Mouse (Mus musculus) hindbrain, embryonic 10.5 days (tissue): ENCODE results near the gene Ccdc77. TPM values are rescaled to one million over a fixed set of nuclear protein-coding genes. Genes with fewer than 3 reads are reported as not detected.

Experiments used
- DNase-seq: peaks from one replicate; pipeline ENCODE4 v3.0.0-alpha.2; 2017; ENCODE audit warnings: low spot score
- H3K27ac ChIP-seq: fragments of 300-500 bp; sonication (generic); 2 replicates; pipeline ENCODE4 v1.5.1; 2016; ENCODE audit warnings: mild to moderate bottlenecking, moderate library complexity
- H3K27me3 ChIP-seq: fragments of 300-500 bp; sonication (generic); 2 replicates; pipeline ENCODE4 v1.6.1; 2016; ENCODE audit warnings: mild to moderate bottlenecking; ENCODE audit not compliant: poor library complexity, insufficient read depth, severe bottlenecking
- H3K36me3 ChIP-seq: fragments of 300-500 bp; sonication (generic); 2 replicates; pipeline ENCODE4 v1.6.1; 2016; ENCODE audit warnings: mild to moderate bottlenecking, moderate library complexity
- H3K4me1 ChIP-seq: fragments of 300-500 bp; sonication (generic); replicated peaks from 2 replicates; pipeline ENCODE4 v1.6.1; 2016; ENCODE audit warnings: mild to moderate bottlenecking
- H3K4me3 ChIP-seq: fragments of 300-500 bp; sonication (generic); 2 replicates; pipeline ENCODE4 v1.5.1; 2016; ENCODE audit warnings: mild to moderate bottlenecking, moderate library complexity
- H3K9me3 ChIP-seq: fragments of 300-500 bp; sonication (generic); 2 replicates; pipeline ENCODE4 v1.6.1; 2016; ENCODE audit warnings: mild to moderate bottlenecking, moderate library complexity
- WGBS: fragments of 180-500 bp; shearing (Covaris S2); methylation state at CpG from one replicate; pipeline ENCODE4 v1.1.7; 2016; 5-methylcytosine and 5-hydroxymethylcytosine counted together
- polyA plus RNA-seq: library from polyadenylated mRNA; unstranded; fragments of >200 nt; fragmentation: Nextera tagmentation; extraction: Ambion mirVana; gene quantifications from 2 replicates; pipeline ENCODE4 v1.2.1, GENCODE M21; 2016

Gene Ccdc77
- polyA plus RNA-seq: 21.0 and 27.4 TPM in 2 replicates

DNA sequence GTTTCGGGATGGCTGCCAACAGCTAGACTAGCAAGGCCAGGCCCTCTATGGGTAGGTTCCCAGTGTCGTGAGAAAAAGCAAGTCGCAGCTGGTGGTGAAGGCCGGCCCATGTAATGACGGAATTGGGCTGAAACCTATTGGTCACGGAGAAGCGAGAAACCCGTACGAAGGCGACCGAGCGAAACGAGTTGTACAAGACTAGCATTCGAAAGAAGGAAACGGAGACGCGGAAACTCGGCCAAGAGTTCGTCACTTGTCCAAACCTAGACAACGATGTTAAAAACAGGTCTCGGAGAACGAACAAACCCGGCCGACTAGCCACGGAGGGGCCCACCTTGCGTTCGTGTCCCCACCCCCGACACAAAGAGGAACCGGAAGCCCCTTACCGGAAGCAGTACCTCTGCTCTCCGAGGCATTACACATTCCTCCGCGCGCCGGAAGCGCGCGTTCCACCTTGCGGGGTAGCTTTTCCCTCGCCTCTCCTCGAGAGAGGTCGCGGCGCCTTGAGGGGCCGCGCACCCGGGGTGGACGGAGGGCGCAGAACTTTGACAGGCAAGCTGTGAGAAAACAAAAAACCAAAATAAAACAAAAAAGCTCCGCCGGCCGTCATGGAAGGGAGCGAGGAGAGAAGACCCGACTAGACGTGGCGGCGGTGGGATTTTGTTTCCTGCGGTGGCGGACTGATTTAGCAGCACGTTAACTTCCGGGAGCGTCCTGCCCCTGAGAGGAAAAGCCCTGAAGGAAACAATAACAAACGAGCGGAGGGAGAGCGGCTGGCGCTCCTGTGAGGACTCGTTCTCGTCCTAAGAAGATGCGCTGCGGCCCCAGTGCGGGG is at the start of gene Ccdc77, which contains the start of gene Kdm5a:
TSS of gene Ccdc77 (minus strand) at position 687 of the 835 bp plus-strand sequence.
TSS of gene Kdm5a (plus strand) at position 437 of the 835 bp plus-strand sequence.
- H3K4me3 ChIP-seq: peak within 1 kb of the TSS; percentile 68
- H3K36me3 ChIP-seq: peaks cover 26% of the 10 kb centered on the region
- peak; percentile 96 for DNase-seq
- H3K9me3 ChIP-seq: no peaks in the 10 kb centered on the region
- H3K4me1 ChIP-seq: peaks cover 22% of the 10 kb centered on the region
- WGBS: under 1% methylated on average over 71 of the region's 71 CpGs
- no peaks in the 10 kb centered on the region for H3K27me3 ChIP-seq
- peak within 1 kb of the TSS; percentile 96 for H3K27ac ChIP-seq

DNA sequence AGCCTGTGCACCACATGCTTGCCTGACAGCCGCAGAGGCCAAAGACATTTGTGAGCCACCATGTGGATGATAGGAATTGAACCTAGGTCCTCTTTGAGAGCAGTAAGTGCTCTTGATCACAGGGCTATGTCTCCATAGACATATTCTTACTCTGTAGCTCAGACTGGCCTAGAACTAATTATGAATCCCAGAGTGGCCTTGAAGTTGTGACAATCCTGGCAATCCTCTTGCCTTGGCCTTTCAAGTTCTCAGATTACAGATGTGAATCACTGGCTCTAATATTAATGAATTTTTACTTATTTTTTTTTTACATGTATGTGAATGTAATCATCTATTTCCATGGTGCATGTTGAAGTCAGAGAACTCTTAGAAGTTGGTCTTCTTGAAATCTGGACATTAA is 39.8 kb upstream of the Ccdc77 start:
- WGBS: 91% methylated on average over 1 of the region's 1 CpGs
- peaks cover 99% of the 10 kb centered on the region for H3K36me3 ChIP-seq

DNA sequence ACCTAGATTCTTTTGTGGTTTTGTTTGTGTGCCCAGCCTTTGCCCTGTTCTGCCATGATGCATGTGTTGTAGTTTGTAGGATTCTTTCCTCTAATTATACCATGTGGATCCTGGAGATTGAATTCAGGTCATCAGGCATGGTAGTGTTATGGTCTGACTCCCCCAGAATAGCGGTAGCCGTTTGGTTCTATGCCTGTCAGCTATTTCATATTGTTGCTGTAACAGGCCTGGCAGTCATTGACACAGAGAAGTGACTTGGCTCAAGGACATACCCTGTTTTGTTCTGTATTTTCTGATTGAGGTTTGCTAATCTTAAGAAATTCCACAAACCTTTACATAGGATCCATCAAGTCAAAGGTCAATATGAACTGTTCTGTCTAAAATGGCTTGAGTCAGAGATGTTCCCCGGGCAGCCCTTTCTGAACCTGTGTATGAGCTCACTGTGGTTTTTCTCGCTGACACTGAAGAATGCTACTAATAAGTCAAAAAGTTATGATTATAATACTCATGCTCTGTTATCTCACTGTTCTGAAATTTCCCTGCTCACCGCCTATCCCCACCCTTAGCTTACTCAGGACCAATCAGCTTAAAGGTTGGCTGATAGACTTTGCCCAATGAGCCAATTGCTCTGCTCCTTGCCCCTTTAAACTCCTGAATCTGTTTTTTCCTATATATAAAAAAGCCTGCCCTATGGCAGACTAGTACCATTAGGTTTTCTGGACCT is 31.6 kb upstream of the Ccdc77 start:
- H3K36me3 ChIP-seq: peaks cover 98% of the 10 kb centered on the region
- WGBS: 97% methylated on average over 5 of the region's 5 CpGs
- H3K27me3 ChIP-seq: no peaks in the 10 kb centered on the region
- no peaks in the 10 kb centered on the region for H3K4me1 ChIP-seq
- no peak for DNase-seq
- no peak overlapping the region for H3K27ac ChIP-seq
- no peak overlapping the region for H3K4me3 ChIP-seq
- no peaks in the 10 kb centered on the region for H3K9me3 ChIP-seq

More for the DNA sequence above, 39.8 kb upstream of the Ccdc77 start:
- no peaks in the 10 kb centered on the region for H3K4me1 ChIP-seq
- no peaks in the 10 kb centered on the region for H3K27me3 ChIP-seq
- no peak overlapping the region for H3K27ac ChIP-seq
- no peak for DNase-seq
- H3K4me3 ChIP-seq: no peak overlapping the region
- no peaks in the 10 kb centered on the region for H3K9me3 ChIP-seq

GRCm38 (mm10) chr6:120392811-120393210 is 28.6 kb upstream of the Ccdc77 start:
- Histone ChIP-seq H3K36me3 (peaks cover 99% of the 10 kb centered on the region), H3K27ac (no peak overlapping the region), H3K4me3 (no peak overlapping the region), H3K9me3 (no peaks in the 10 kb centered on the region), H3K27me3 (no peaks in the 10 kb centered on the region), H3K4me1 (no peaks in the 10 kb centered on the region)
- no peak for DNase-seq
- 95% methylated on average over 2 of the region's 2 CpGs for WGBS

GRCm38 (mm10) chr6:120390054-120390453 is 25.9 kb upstream of the Ccdc77 start:
- WGBS: 94% methylated on average over 3 of the region's 3 CpGs

GRCm38 (mm10) chr6:120376736-120377135 is 12.6 kb upstream of the Ccdc77 start:
- 98% methylated on average over 2 of the region's 2 CpGs for WGBS
- Histone ChIP-seq H3K9me3 (no peaks in the 10 kb centered on the region), H3K4me3 (no peak overlapping the region), H3K36me3 (peaks cover 100% of the 10 kb centered on the region), H3K27me3 (no peaks in the 10 kb centered on the region), H3K4me1 (no peaks in the 10 kb centered on the region), H3K27ac (no peak overlapping the region)
- no peak for DNase-seq

More at GRCm38 (mm10) chr6:120390054-120390453, 25.9 kb upstream of the Ccdc77 start:
- Histone ChIP-seq H3K36me3 (peaks cover 100% of the 10 kb centered on the region), H3K4me1 (no peaks in the 10 kb centered on the region), H3K9me3 (no peaks in the 10 kb centered on the region), H3K27me3 (no peaks in the 10 kb centered on the region), H3K27ac (no peak overlapping the region), H3K4me3 (no peak overlapping the region)
- no peak for DNase-seq

- Histone ChIP-seq H3K27ac (peak overlapping the region; percentile 96), H3K27me3 (no peaks in the 10 kb centered on the region), H3K36me3 (peaks cover 37% of the 10 kb centered on the region), H3K9me3 (no peaks in the 10 kb centered on the region), H3K4me1 (peaks cover 22% of the 10 kb centered on the region), H3K4me3 (peak overlapping the region; percentile 68)
- peak; percentile 25 for DNase-seq
- 7% methylated on average over 15 of the region's 15 CpGs for WGBS
Measured at GRCm38 (mm10) chr6:120365051-120365450, 877 bp upstream of the Ccdc77 start.

GRCm38 (mm10) chr6:120364523-120364905 is 340 bp upstream of the Ccdc77 start:
- DNase-seq: no peak
- H3K27me3 ChIP-seq: no peaks in the 10 kb centered on the region
- H3K4me1 ChIP-seq: peaks cover 22% of the 10 kb centered on the region
- peak overlapping the region; percentile 96 for H3K27ac ChIP-seq
- H3K9me3 ChIP-seq: no peaks in the 10 kb centered on the region
- WGBS: under 1% methylated on average over 31 of the region's 31 CpGs
- H3K4me3 ChIP-seq: peak overlapping the region; percentile 68
- peaks cover 32% of the 10 kb centered on the region for H3K36me3 ChIP-seq

GRCm38 (mm10) chr6:120362774-120363687 is 1.1 kb downstream of the Ccdc77 start:
- DNase-seq: no peak
- Histone ChIP-seq H3K27me3 (no peaks in the 10 kb centered on the region), H3K27ac (peak overlapping the region; percentile 96), H3K9me3 (no peaks in the 10 kb centered on the region), H3K4me3 (peak overlapping the region; percentile 68), H3K36me3 (peaks cover 17% of the 10 kb centered on the region), H3K4me1 (peaks cover 22% of the 10 kb centered on the region)
- 27% methylated on average over 15 of the region's 15 CpGs for WGBS

DNA sequence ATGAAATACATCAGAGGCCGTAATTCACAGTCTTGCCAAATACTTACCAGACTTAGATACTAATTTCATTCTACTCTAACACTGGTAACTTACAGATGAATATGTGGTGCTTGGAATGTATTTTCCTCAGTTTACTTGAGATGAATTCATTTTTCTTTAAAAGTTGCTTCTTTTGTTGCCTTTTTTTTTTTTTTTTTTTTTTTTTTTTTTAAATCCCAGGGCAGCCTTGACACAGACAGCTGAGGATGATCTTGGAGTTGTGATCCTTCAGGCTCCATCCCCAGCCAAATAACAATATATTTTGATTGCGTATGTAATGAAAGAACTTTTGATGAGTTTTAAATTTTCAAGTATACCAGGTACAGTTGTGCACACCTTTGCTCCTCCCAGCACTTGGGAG is 2.0 kb downstream of the Ccdc77 start:
- H3K27me3 ChIP-seq: no peaks in the 10 kb centered on the region
- H3K36me3 ChIP-seq: peaks cover 8% of the 10 kb centered on the region
- DNase-seq: no peak
- no peak overlapping the region for H3K4me3 ChIP-seq
- WGBS: 96% methylated on average over 2 of the region's 2 CpGs
- no peak overlapping the region for H3K27ac ChIP-seq
- H3K4me1 ChIP-seq: peaks cover 22% of the 10 kb centered on the region
- H3K9me3 ChIP-seq: no peaks in the 10 kb centered on the region

DNA sequence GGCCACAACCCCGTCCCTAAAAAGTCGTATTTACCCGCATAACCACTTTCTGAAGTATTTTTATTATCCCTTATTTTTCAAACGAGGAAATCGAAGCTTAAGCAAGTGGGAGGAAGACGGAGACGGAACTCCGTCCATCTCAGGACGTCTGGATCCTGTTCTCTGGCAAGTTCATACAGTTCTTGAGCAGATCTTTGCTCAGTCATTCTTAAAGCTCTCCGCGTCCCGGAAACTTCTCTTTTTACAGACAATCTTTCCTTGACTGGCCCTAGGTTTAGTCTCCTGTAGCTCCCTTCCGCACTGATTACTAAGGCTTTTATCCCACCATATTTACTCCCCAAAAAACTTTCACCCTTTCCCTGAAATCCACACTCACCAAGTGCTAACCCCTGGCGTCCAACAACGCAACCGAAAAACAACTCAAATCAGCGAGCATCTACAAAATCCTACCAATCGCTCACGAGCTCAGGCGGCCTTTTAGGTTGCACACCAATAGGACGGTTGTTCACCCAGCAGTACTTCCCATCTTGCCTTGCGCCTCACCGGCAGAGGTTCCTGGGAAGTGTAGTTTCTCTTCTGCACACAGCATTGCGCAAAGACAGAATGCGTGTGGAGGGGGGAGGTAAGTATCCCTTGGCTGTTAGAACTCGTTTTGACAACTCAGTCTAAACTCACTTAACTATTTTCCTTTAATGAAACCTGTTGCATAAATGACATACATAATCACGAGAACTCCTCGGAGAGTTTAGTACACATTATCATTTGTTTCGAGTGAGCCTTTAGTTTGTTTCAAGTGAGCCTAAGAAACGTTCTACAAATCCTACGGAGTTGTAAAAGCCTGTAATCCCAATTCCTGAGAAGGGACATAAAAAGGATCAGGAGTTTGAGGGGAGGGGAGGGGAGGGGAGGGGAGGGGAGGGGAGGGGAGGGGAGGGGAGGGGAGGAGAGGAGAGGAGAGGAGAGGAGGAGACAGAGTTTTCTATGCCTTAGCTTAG is 6.9 kb downstream of the Ccdc77 start:
- Histone ChIP-seq H3K36me3 (peaks cover 17% of the 10 kb centered on the region), H3K27ac (peak overlapping the region; percentile 84), H3K27me3 (no peaks in the 10 kb centered on the region), H3K9me3 (no peaks in the 10 kb centered on the region), H3K4me1 (peaks cover 10% of the 10 kb centered on the region), H3K4me3 (peak overlapping the region; percentile 58)
- WGBS: 1% methylated on average over 31 of the region's 31 CpGs
- DNase-seq: peak; percentile 87
